Mouse (Mus musculus) neural tube, embryonic 14.5 days (tissue): ENCODE results near the gene Gm2056. TPM values are rescaled to one million over a fixed set of nuclear protein-coding genes. Genes with fewer than 3 reads are reported as not detected.

Source experiments
- polyA plus RNA-seq: library from polyadenylated mRNA; unstranded; fragments of >200 nt; fragmentation: Nextera tagmentation; extraction: Ambion mirVana; gene quantifications from 2 replicates; pipeline ENCODE4 v1.2.1, GENCODE M21; 2014

Gene Gm2056
- polyA plus RNA-seq, 1 experiment from 2014 or later: not detected

Other genes starting within 250 kb of the Gm2056 start
- not detected in 2 replicates for gene Gm21936, start 231.5 kb upstream of the Gm2056 start, polyA plus RNA-seq
- not detected in 2 replicates for gene BB287469, start 210.4 kb upstream of the Gm2056 start, polyA plus RNA-seq
- gene Gm2001, start 184.7 kb upstream of the Gm2056 start, polyA plus RNA-seq: not detected in 2 replicates
- not detected in 2 replicates for gene Gm2016, start 152.9 kb upstream of the Gm2056 start, polyA plus RNA-seq
- not detected in 2 replicates for gene Gm2022, start 131.6 kb upstream of the Gm2056 start, polyA plus RNA-seq
- not detected in 2 replicates for gene Gm2035, start 107.1 kb upstream of the Gm2056 start, polyA plus RNA-seq
- gene Gm2042, start 72.9 kb upstream of the Gm2056 start, polyA plus RNA-seq: not detected in 2 replicates
- gene Gm2075, start 15.2 kb upstream of the Gm2056 start, polyA plus RNA-seq: not detected in 2 replicates
- not detected in 2 replicates for gene Gm6803, start 8.2 kb upstream of the Gm2056 start, polyA plus RNA-seq
- gene Gm16368, start 56.7 kb downstream of the Gm2056 start, polyA plus RNA-seq: not detected in 2 replicates
- not detected in 2 replicates for gene Gm10436, start 155.1 kb downstream of the Gm2056 start, polyA plus RNA-seq
- not detected in 2 replicates for gene Gm8332, start 223.1 kb downstream of the Gm2056 start, polyA plus RNA-seq
- not detected in 2 replicates for gene Gm5662, start 247.5 kb downstream of the Gm2056 start, polyA plus RNA-seq